Mouse (Mus musculus) kidney, adult 2 months (tissue): ENCODE results near the gene Tbcel.

ENCODE experiments used
- CTCF ChIP-seq: fragments of 200-500 bp; conservative IDR thresholded peaks from 2 replicates; pipeline ENCODE4 v1.5.1; 2011; ENCODE audit warnings: low read depth, mild to moderate bottlenecking, control low read depth, low read length, moderate library complexity, mixed read lengths; ENCODE audit not compliant: insufficient read depth, insufficient read length
- POLR2A ChIP-seq: fragments of 200-500 bp; IDR thresholded peaks from one replicate; pipeline ENCODE4 v1.6.1; 2011; ENCODE audit warnings: low read depth, low read length, control low read depth

DNA sequence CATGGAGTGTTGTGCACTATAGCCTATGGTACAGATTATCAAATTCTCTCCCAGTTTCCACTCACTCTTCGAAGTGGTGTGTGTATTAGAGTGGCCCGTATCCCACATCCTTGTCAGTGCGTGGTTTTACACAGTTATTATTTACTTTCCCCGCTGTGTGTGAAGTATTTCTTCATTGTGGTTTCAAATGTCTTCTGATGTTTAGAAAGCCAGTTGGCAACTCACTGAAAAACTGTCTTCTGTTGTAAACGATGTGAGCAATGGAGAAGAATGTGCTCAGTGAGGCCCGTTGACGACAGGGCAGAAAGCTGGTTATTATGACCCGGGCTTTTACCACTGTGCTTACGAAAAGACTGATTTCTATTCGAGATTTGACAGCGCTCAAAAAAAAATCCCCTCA lies 3.0 kb downstream of the Tbcel start:
- TF ChIP-seq POLR2A = no peak
- no peak for TF ChIP-seq CTCF
